Mouse (Mus musculus) kidney, adult 18-20 months (tissue): Measurements from ENCODE around the gene Cd200r4.

ENCODE experiments used
- DNase-seq: peaks from one replicate; pipeline ENCODE4 v3.0.0; 2021

Cd200r4 gene

DNA sequence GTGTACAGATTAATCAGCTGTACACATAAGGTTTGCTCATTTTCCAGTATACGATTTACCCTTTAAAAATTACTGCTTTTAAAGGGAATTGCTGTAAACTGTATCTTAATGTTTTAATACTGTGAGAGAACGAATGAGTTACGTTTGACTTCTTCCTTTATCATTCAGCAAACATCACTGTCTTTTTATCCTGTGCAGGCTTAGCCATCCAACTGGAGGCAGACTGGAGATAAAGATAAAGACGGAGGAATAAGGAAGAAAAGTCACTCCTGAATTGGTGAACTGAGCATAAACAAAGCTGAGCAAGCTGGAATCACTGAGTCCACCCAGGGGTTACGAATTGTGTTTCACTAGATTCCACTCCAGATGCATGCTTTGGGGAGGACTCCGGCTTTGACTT, 66.1 kb downstream of the Cd200r4 start:
- DNase-seq = no peak
